Mouse (Mus musculus) heart, embryonic 12.5 days (tissue): ENCODE measurements around the gene Olig2. TPM values are rescaled to one million over a fixed set of nuclear protein-coding genes. Genes with fewer than 3 reads are reported as not detected.

ENCODE experiments used
- ATAC-seq: fragments of 200-750 bp; cut with Nextera tagmentation; 2 replicates; pipeline ENCODE4 v1.8.0; 2017; ENCODE audit warnings: moderate TSS enrichment, moderate library complexity; ENCODE audit not compliant: insufficient number of reproducible peaks, low FRiP score
- H3K27ac ChIP-seq: fragments of 300-500 bp; sonication (generic); 2 replicates; pipeline ENCODE4 v1.5.1; 2016; ENCODE audit warnings: mild to moderate bottlenecking, moderate library complexity; ENCODE audit not compliant: poor library complexity, severe bottlenecking
- H3K27me3 ChIP-seq: fragments of 300-500 bp; sonication (generic); replicated peaks from 2 replicates; pipeline ENCODE4 v1.6.1; 2016; ENCODE audit warnings: mild to moderate bottlenecking, moderate library complexity
- H3K36me3 ChIP-seq: fragments of 300-500 bp; sonication (generic); 2 replicates; pipeline ENCODE4 v1.6.1; 2016; ENCODE audit warnings: mild to moderate bottlenecking, moderate library complexity
- H3K4me1 ChIP-seq: fragments of 300-500 bp; sonication (generic); replicated peaks from 2 replicates; pipeline ENCODE4 v1.6.1; 2016; ENCODE audit warnings: mild to moderate bottlenecking
- H3K4me2 ChIP-seq: fragments of 300-500 bp; sonication (generic); 2 replicates; pipeline ENCODE4 v1.6.1; 2016; ENCODE audit warnings: mild to moderate bottlenecking, moderate library complexity
- H3K4me3 ChIP-seq: fragments of 300-500 bp; sonication (generic); 2 replicates; pipeline ENCODE4 v1.5.1; 2016; ENCODE audit warnings: mild to moderate bottlenecking
- H3K9ac ChIP-seq: fragments of 300-500 bp; sonication (generic); 2 replicates; pipeline ENCODE4 v1.6.1; 2016; ENCODE audit warnings: mild to moderate bottlenecking, moderate library complexity
- H3K9me3 ChIP-seq: fragments of 300-500 bp; sonication (generic); replicated peaks from 2 replicates; pipeline ENCODE4 v1.6.1; 2016; ENCODE audit warnings: mild to moderate bottlenecking, moderate library complexity
- WGBS: fragments of 180-500 bp; shearing (Covaris S2); methylation state at CpG from one replicate; pipeline ENCODE4 v1.1.7; 2016; 5-methylcytosine and 5-hydroxymethylcytosine counted together
- polyA plus RNA-seq: library from polyadenylated mRNA; unstranded; fragments of >200 nt; fragmentation: Nextera tagmentation; extraction: Ambion mirVana; gene quantifications from 2 replicates; pipeline ENCODE4 v1.2.1, GENCODE M21; 2016

Gene Olig2
- not detected in 2 replicates for polyA plus RNA-seq

GRCm38 (mm10) chr16:91225233-91226037 lies at the start of gene Olig2:
Gene Olig2, plus strand, starts transcription at chr16:91225457.
- H3K36me3 ChIP-seq, result no peaks in the 10 kb centered on the region
- H3K4me2 ChIP-seq, result peak within 1 kb of the TSS; percentile 66
- peaks cover 40% of the 10 kb centered on the region for H3K4me1 ChIP-seq
- H3K27ac ChIP-seq, result no peak within 1 kb of the TSS
- peaks cover 100% of the 10 kb centered on the region for H3K27me3 ChIP-seq
- peak within 1 kb of the TSS; percentile 39 for H3K4me3 ChIP-seq
- ATAC-seq, result no peak
- H3K9ac ChIP-seq, result no peak within 1 kb of the TSS
- under 1% methylated on average over 53 of the region's 53 CpGs for WGBS
- no peaks in the 10 kb centered on the region for H3K9me3 ChIP-seq

GRCm38 (mm10) chr16:91175892-91176291 lies 49.4 kb upstream of the Olig2 start:
- H3K9ac ChIP-seq, result no peak overlapping the region
- no peak overlapping the region for H3K27ac ChIP-seq
- H3K4me3 ChIP-seq, result no peak overlapping the region
- H3K4me2 ChIP-seq, result no peak overlapping the region
- no peaks in the 10 kb centered on the region for H3K9me3 ChIP-seq
- no peaks in the 10 kb centered on the region for H3K36me3 ChIP-seq
- H3K4me1 ChIP-seq, result peaks cover 16% of the 10 kb centered on the region; the same call in 1 of the 2 replicates
- ATAC-seq, result no peak
- H3K27me3 ChIP-seq, result no peaks in the 10 kb centered on the region
- WGBS, result 76% methylated on average over 8 of the region's 8 CpGs

GRCm38 (mm10) chr16:91187046-91187445 lies 38.2 kb upstream of the Olig2 start:
- no peak overlapping the region for H3K4me3 ChIP-seq
- H3K27me3 ChIP-seq, result peaks cover 4% of the 10 kb centered on the region; the same call in 1 of the 2 replicates
- ATAC-seq, result no peak
- no peaks in the 10 kb centered on the region for H3K4me1 ChIP-seq
- H3K9ac ChIP-seq, result no peak overlapping the region
- no peaks in the 10 kb centered on the region for H3K36me3 ChIP-seq
- no peaks in the 10 kb centered on the region for H3K9me3 ChIP-seq
- WGBS, result 72% methylated on average over 8 of the region's 8 CpGs
- no peak overlapping the region for H3K4me2 ChIP-seq
- H3K27ac ChIP-seq, result no peak overlapping the region

- Histone ChIP-seq H3K4me1 (no peaks in the 10 kb centered on the region), H3K27ac (no peak overlapping the region), H3K4me2 (no peak overlapping the region), H3K4me3 (no peak overlapping the region), H3K36me3 (no peaks in the 10 kb centered on the region), H3K27me3 (peaks cover 4% of the 10 kb centered on the region; the same call in 1 of the 2 replicates), H3K9ac (no peak overlapping the region), H3K9me3 (no peaks in the 10 kb centered on the region)
- ATAC-seq, result no peak
- 73% methylated on average over 10 of the region's 10 CpGs for WGBS
These were observed 37.6 kb upstream of the Olig2 start for GRCm38 (mm10) chr16:91187662-91188061.

GRCm38 (mm10) chr16:91188304-91188703 lies 37.0 kb upstream of the Olig2 start:
- no peaks in the 10 kb centered on the region for H3K4me1 ChIP-seq
- WGBS, result 80% methylated on average over 12 of the region's 12 CpGs
- no peak overlapping the region for H3K27ac ChIP-seq
- no peaks in the 10 kb centered on the region for H3K36me3 ChIP-seq
- ATAC-seq, result no peak
- peaks cover 4% of the 10 kb centered on the region; the same call in 1 of the 2 replicates for H3K27me3 ChIP-seq
- H3K9me3 ChIP-seq, result no peaks in the 10 kb centered on the region
- no peak overlapping the region for H3K9ac ChIP-seq
- H3K4me3 ChIP-seq, result no peak overlapping the region
- H3K4me2 ChIP-seq, result no peak overlapping the region

GRCm38 (mm10) chr16:91191233-91191632 lies 34.0 kb upstream of the Olig2 start:
- no peak overlapping the region for H3K9ac ChIP-seq
- 70% methylated on average over 6 of the region's 6 CpGs for WGBS
- peaks cover 4% of the 10 kb centered on the region; the same call in 1 of the 2 replicates for H3K27me3 ChIP-seq
- no peaks in the 10 kb centered on the region for H3K36me3 ChIP-seq
- H3K4me1 ChIP-seq, result no peaks in the 10 kb centered on the region
- no peak for ATAC-seq
- H3K27ac ChIP-seq, result no peak overlapping the region
- no peak overlapping the region for H3K4me3 ChIP-seq
- no peak overlapping the region for H3K4me2 ChIP-seq
- H3K9me3 ChIP-seq, result no peaks in the 10 kb centered on the region

- no peaks in the 10 kb centered on the region for H3K36me3 ChIP-seq
- no peak overlapping the region for H3K9ac ChIP-seq
- no peak overlapping the region for H3K4me3 ChIP-seq
- peaks cover 4% of the 10 kb centered on the region; the same call in 1 of the 2 replicates for H3K27me3 ChIP-seq
- 76% methylated on average over 9 of the region's 9 CpGs for WGBS
- no peak for ATAC-seq
- no peaks in the 10 kb centered on the region for H3K9me3 ChIP-seq
- no peak overlapping the region for H3K27ac ChIP-seq
- no peaks in the 10 kb centered on the region for H3K4me1 ChIP-seq
- H3K4me2 ChIP-seq, result no peak overlapping the region
These were observed 33.5 kb upstream of the Olig2 start for GRCm38 (mm10) chr16:91191663-91192237.

- WGBS, result 73% methylated on average over 15 of the region's 15 CpGs
- Histone ChIP-seq H3K27ac (no peak overlapping the region), H3K27me3 (peaks cover 4% of the 10 kb centered on the region; the same call in 1 of the 2 replicates), H3K9me3 (peaks cover 7% of the 10 kb centered on the region; the same call in 1 of the 2 replicates), H3K4me3 (no peak overlapping the region), H3K4me1 (no peaks in the 10 kb centered on the region), H3K4me2 (no peak overlapping the region), H3K36me3 (no peaks in the 10 kb centered on the region), H3K9ac (no peak overlapping the region)
- no peak for ATAC-seq
These were observed 32.4 kb upstream of the Olig2 start for GRCm38 (mm10) chr16:91192672-91193354.

- Histone ChIP-seq H3K27ac (no peak overlapping the region), H3K4me1 (no peaks in the 10 kb centered on the region), H3K9ac (no peak overlapping the region), H3K4me3 (no peak overlapping the region), H3K36me3 (no peaks in the 10 kb centered on the region), H3K9me3 (peaks cover 7% of the 10 kb centered on the region; the same call in 1 of the 2 replicates), H3K4me2 (no peak overlapping the region), H3K27me3 (no peaks in the 10 kb centered on the region; the same call in 1 of the 2 replicates)
- 86% methylated on average over 7 of the region's 7 CpGs for WGBS
- ATAC-seq, result no peak
These were observed 25.4 kb upstream of the Olig2 start for GRCm38 (mm10) chr16:91199815-91200214.

GRCm38 (mm10) chr16:91202989-91203388 lies 22.3 kb upstream of the Olig2 start:
- Histone ChIP-seq H3K9me3 (no peaks in the 10 kb centered on the region), H3K9ac (no peak overlapping the region), H3K4me2 (no peak overlapping the region), H3K27me3 (no peaks in the 10 kb centered on the region; the same call in 1 of the 2 replicates), H3K27ac (no peak overlapping the region), H3K36me3 (no peaks in the 10 kb centered on the region), H3K4me3 (no peak overlapping the region), H3K4me1 (no peaks in the 10 kb centered on the region)
- no peak for ATAC-seq
- 74% methylated on average over 3 of the region's 3 CpGs for WGBS

- H3K9ac ChIP-seq, result no peak overlapping the region
- WGBS, result 67% methylated on average over 1 of the region's 1 CpGs
- no peak overlapping the region for H3K27ac ChIP-seq
- H3K36me3 ChIP-seq, result no peaks in the 10 kb centered on the region
- H3K4me1 ChIP-seq, result no peaks in the 10 kb centered on the region
- H3K4me3 ChIP-seq, result no peak overlapping the region
- H3K9me3 ChIP-seq, result no peaks in the 10 kb centered on the region
- peaks cover 19% of the 10 kb centered on the region for H3K27me3 ChIP-seq
- ATAC-seq, result no peak
- no peak overlapping the region for H3K4me2 ChIP-seq
These were observed 18.9 kb upstream of the Olig2 start for GRCm38 (mm10) chr16:91206371-91206770.
